Mouse (Mus musculus) midbrain, embryonic 13.5 days (tissue): Measurements from ENCODE around the gene Mrtfb. TPM values are rescaled to one million over a fixed set of nuclear protein-coding genes. Genes with fewer than 3 reads are reported as not detected.

Experiments used
- ATAC-seq: fragments of 200-750 bp; cut with Nextera tagmentation; 2 replicates; pipeline ENCODE4 v1.8.0; 2017; ENCODE audit warnings: mild to moderate bottlenecking, moderate TSS enrichment, moderate library complexity
- H3K27ac ChIP-seq: fragments of 300-500 bp; sonication (generic); 2 replicates; pipeline ENCODE4 v1.5.1; 2015; ENCODE audit warnings: inconsistent platforms, mild to moderate bottlenecking, moderate library complexity
- H3K27me3 ChIP-seq: fragments of 300-500 bp; sonication (generic); 2 replicates; pipeline ENCODE4 v1.6.1; 2015; ENCODE audit warnings: mild to moderate bottlenecking, inconsistent platforms
- H3K36me3 ChIP-seq: fragments of 300-500 bp; sonication (generic); 2 replicates; pipeline ENCODE4 v1.6.1; 2015; ENCODE audit warnings: mild to moderate bottlenecking, inconsistent platforms
- H3K4me1 ChIP-seq: fragments of 300-500 bp; sonication (generic); replicated peaks from 2 replicates; pipeline ENCODE4 v1.6.1; 2015; ENCODE audit warnings: inconsistent platforms
- H3K4me2 ChIP-seq: fragments of 300-500 bp; sonication (generic); replicated peaks from 2 replicates; pipeline ENCODE4 v1.6.1; 2015; ENCODE audit warnings: moderate library complexity, mild to moderate bottlenecking, inconsistent platforms
- H3K4me3 ChIP-seq: fragments of 300-500 bp; sonication (generic); replicated peaks from 2 replicates; pipeline ENCODE4 v1.5.1; 2015; ENCODE audit warnings: mild to moderate bottlenecking, inconsistent platforms
- H3K9ac ChIP-seq: fragments of 300-500 bp; sonication (generic); replicated peaks from 2 replicates; pipeline ENCODE4 v1.6.1; 2015; ENCODE audit warnings: mild to moderate bottlenecking, inconsistent platforms
- H3K9me3 ChIP-seq: fragments of 300-500 bp; sonication (generic); 2 replicates; pipeline ENCODE4 v1.6.1; 2016; ENCODE audit warnings: mild to moderate bottlenecking, inconsistent platforms
- WGBS: fragments of 180-500 bp; shearing (Covaris S2); methylation state at CpG from one replicate; pipeline ENCODE4 v1.1.7; 2015; 5-methylcytosine and 5-hydroxymethylcytosine counted together
- polyA plus RNA-seq: library from polyadenylated mRNA; unstranded; fragments of >200 nt; fragmentation: Nextera tagmentation; extraction: Ambion mirVana; gene quantifications from 2 replicates; pipeline ENCODE4 v1.2.1, GENCODE M21; 2015

The Mrtfb gene
- polyA plus RNA-seq, 1 experiment from 2014 or later: 12.6 TPM

DNA sequence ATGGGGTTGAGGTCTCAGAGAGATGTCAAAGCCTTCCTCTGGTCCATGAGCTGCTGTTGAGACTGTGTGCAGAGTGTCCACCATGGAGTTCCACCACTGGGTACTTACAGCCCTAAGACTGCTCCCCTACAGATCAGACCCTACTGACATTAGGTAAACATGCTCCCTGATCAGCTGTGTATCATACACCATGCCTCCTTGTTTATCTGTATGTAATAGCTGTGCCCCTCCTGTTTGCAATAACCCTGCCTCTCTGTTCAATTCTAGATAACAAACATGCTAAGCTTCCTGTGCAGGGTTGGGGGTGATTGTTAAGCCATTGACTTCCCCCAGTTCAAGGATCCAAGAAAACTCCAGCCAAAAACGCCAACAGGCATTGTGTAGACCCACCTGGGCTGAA is 174.7 kb downstream of the Mrtfb start:
- Histone ChIP-seq H3K9me3 (no peaks in the 10 kb centered on the region), H3K27ac (no peak overlapping the region), H3K9ac (no peak overlapping the region), H3K36me3 (no peaks in the 10 kb centered on the region), H3K27me3 (no peaks in the 10 kb centered on the region), H3K4me2 (no peak overlapping the region), H3K4me3 (no peak overlapping the region), H3K4me1 (no peaks in the 10 kb centered on the region)
- 86% methylated on average over 1 of the region's 1 CpGs for WGBS
- ATAC-seq: no peak

DNA sequence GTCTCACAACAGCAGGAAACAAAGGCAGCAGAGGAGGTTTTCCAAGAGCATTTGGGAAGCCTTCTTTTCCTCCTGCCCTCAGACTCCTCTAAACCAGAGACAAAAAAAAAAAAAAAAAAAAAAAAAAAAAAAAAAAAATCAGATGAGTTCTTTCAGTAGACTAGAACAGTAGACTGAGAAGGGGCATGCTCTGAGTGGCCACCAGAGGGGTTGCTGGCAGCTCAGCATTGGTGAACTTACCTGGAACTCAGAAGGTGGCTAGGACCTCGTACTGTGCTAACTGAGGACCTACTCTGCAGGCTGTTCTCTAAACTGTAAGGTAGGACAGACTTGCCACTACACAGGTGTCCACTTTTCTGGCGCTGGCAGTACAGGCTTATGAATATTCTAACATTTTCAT is 179.3 kb downstream of the Mrtfb start:
- H3K9ac ChIP-seq: no peak overlapping the region
- no peaks in the 10 kb centered on the region for H3K27me3 ChIP-seq
- no peak for ATAC-seq
- no peak overlapping the region for H3K27ac ChIP-seq
- H3K4me2 ChIP-seq: no peak overlapping the region
- no peaks in the 10 kb centered on the region for H3K36me3 ChIP-seq
- WGBS: 82% methylated on average over 2 of the region's 2 CpGs
- no peaks in the 10 kb centered on the region for H3K9me3 ChIP-seq
- H3K4me1 ChIP-seq: peaks cover 8% of the 10 kb centered on the region
- no peak overlapping the region for H3K4me3 ChIP-seq

DNA sequence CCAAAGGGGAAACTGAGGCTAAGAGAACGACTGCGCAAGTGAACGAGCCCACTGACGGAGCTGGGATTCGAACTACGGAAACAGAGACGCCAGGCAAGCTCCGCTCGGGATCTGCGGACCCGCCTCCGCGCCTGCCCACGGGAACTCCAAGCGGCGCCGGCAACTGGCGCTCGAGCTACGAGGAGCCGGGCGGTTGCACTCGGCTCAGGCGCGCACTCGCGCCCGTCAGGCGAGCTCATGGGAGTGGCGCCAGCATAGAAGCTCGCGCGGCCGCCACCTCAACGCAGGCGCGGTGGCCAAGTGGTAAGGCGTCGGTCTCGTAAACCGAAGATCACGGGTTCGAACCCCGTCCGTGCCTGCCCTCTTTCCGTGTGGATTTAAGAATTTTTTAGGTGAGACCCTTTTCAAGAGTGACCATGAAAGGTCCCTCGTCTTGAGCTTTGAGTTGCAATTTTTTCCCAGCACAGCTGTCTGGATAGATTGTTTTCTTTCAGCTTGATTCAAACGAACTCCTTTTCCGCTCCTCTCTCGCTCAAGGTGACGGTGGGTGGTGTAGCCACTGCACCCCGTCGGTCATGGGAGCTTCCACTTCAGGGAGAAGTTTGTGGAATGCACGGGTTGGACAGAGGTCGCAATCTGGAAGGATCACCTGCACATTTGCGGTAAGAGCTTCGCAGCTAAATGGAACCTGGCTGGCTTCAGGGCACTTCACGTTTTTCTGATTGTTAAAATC is 180.9 kb downstream of the Mrtfb start:
- Histone ChIP-seq H3K36me3 (no peaks in the 10 kb centered on the region), H3K9ac (peak overlapping the region; percentile 62)
- under 1% methylated on average over 58 of the region's 58 CpGs for WGBS

DNA sequence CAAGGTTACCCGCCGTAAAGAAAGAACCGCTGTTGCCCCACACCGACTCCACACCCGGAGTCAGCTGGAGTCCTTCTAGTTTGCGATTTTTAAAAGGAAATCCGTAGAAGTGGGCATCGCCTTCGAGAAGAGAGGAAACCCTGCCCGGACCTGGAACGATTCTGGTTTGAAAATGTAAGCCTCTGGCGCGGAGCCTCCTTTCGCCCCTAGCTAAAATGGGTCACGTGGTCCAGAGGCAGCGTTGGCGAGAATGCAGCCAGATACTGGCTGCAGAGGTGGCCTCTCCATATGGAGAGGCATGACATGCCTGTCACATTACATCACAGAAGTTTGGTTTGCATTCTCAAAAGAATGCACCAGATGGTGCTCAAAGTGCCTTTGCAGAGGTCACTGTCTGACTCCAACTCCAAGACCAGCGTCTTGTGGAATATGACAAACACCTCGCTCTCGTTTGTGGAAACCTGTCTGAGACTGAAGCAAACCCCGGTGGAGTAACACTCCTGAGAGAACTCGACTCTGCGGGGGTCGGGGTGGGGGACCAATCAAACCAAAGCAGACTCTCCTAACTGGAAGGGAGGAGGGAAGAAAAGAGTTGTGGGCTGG is 181.6 kb downstream of the Mrtfb start:
- H3K9ac ChIP-seq: peak overlapping the region; percentile 62
- peak overlapping the region; percentile 58 for H3K4me3 ChIP-seq
- peak overlapping the region; percentile 27; the same call in 1 of the 2 replicates for H3K27ac ChIP-seq
- H3K27me3 ChIP-seq: peaks cover 3% of the 10 kb centered on the region; the same call in 1 of the 2 replicates
- H3K36me3 ChIP-seq: no peaks in the 10 kb centered on the region
- ATAC-seq: peak; percentile 57
- H3K9me3 ChIP-seq: no peaks in the 10 kb centered on the region
- WGBS: under 1% methylated on average over 24 of the region's 24 CpGs
- H3K4me2 ChIP-seq: peak overlapping the region; percentile 64
- H3K4me1 ChIP-seq: peaks cover 8% of the 10 kb centered on the region

More for the DNA sequence above, 180.9 kb downstream of the Mrtfb start:
- Histone ChIP-seq H3K9me3 (no peaks in the 10 kb centered on the region), H3K27ac (peak overlapping the region; percentile 27; the same call in 1 of the 2 replicates), H3K27me3 (no peaks in the 10 kb centered on the region), H3K4me1 (peaks cover 8% of the 10 kb centered on the region), H3K4me3 (peak overlapping the region; percentile 58), H3K4me2 (peak overlapping the region; percentile 64)
- peak; percentile 97 for ATAC-seq

DNA sequence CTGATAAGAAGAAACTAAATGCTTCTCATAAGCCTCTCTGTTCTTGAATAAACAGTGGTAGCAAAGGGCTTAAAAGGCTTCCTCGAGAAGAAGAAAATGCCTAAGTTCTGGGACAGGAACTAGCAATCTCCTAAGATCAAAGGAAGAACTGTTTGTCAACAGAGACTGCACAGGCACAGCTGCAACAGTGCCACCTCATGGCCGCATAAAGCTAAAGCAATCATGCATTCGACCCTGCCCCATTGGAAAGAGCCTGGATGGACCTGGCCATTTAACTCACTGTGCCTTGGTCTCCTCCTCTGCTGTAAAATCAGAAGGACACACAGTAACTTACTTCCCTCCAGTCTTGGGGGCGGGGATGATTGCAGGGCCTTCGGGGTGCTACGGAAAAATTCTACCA is 184.2 kb downstream of the Mrtfb start:
- Histone ChIP-seq H3K9me3 (no peaks in the 10 kb centered on the region), H3K4me2 (no peak overlapping the region), H3K36me3 (no peaks in the 10 kb centered on the region), H3K4me1 (peaks cover 8% of the 10 kb centered on the region), H3K27me3 (peaks cover 3% of the 10 kb centered on the region; the same call in 1 of the 2 replicates), H3K27ac (no peak overlapping the region), H3K9ac (no peak overlapping the region), H3K4me3 (no peak overlapping the region)
- 48% methylated on average over 6 of the region's 6 CpGs for WGBS
- no peak for ATAC-seq

DNA sequence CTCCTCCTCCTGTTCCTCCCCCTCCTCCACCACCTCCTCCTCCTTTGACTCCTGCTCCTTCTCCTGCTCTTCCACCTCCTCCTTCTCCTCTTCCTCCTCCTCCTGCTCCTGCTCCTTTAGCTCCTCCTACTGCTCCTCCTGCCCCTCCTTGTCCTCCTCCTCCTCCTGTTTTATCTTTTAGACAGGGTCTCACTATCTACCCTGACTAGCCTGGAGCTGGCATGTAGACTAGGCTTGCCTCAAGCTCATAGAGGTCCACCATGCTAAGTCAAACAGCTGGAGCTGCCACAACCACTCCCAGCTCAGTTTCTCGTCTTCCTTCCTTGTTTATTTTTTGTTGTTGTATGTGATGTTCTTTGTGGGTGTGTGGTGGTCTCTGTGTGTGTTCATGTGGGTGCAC is 187.5 kb downstream of the Mrtfb start:
- ATAC-seq: no peak
- no peaks in the 10 kb centered on the region for H3K9me3 ChIP-seq
- no peak overlapping the region for H3K4me3 ChIP-seq
- no peaks in the 10 kb centered on the region for H3K36me3 ChIP-seq
- H3K27me3 ChIP-seq: peaks cover 15% of the 10 kb centered on the region
- WGBS: 86% methylated on average over 1 of the region's 1 CpGs
- H3K9ac ChIP-seq: no peak overlapping the region
- H3K27ac ChIP-seq: no peak overlapping the region
- H3K4me2 ChIP-seq: no peak overlapping the region
- peaks cover 22% of the 10 kb centered on the region for H3K4me1 ChIP-seq

DNA sequence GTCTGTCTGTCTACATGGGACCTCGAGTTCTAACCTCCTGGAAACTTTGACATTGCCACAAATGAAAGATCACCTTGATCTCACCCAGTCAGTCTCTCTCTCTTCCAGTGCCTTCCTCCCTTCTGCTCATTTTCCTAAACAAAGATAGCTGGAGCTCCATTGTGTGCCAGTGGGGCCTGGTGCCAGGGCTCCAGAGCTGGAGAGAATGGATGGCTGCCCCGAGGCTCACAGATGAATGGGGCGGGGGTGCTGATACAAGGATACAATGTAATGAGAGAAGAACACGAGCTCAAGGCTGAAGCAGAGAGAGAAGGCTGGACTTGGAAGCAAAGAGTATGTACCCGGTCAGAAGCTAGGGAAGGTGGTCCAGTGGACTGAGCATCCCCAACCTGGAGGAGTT is 189.2 kb downstream of the Mrtfb start:
- Histone ChIP-seq H3K9me3 (no peaks in the 10 kb centered on the region), H3K27me3 (peaks cover 31% of the 10 kb centered on the region), H3K4me1 (peaks cover 39% of the 10 kb centered on the region), H3K36me3 (no peaks in the 10 kb centered on the region), H3K9ac (no peak overlapping the region), H3K4me3 (no peak overlapping the region), H3K27ac (no peak overlapping the region), H3K4me2 (no peak overlapping the region)
- ATAC-seq: no peak
- WGBS: 63% methylated on average over 5 of the region's 5 CpGs

DNA sequence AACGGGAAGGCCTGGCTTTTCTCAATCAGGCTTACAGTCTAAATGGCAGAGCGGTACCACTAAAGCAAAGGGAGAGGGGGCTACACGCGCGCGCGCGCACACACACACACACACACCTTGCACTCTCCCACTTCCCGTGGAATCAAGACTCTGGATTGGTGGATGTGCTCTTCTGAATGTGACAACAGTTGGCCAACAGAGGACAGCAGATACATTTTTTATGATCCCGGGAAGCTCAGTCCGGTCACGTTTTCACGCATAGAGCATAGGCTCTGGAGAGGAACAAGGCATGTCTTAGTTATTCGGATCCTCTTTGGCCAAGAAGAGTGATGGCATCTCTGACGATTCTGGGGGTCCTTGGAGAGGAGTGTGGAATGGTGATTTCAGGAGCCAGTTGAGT is 190.2 kb downstream of the Mrtfb start:
- peak overlapping the region; percentile 76 for H3K4me3 ChIP-seq
- peaks cover 48% of the 10 kb centered on the region for H3K4me1 ChIP-seq
- WGBS: 20% methylated on average over 15 of the region's 15 CpGs
- H3K9me3 ChIP-seq: no peaks in the 10 kb centered on the region
- H3K27me3 ChIP-seq: peaks cover 32% of the 10 kb centered on the region
- no peak overlapping the region for H3K9ac ChIP-seq
- ATAC-seq: peak; percentile 35
- peak overlapping the region; percentile 99 for H3K4me2 ChIP-seq
- H3K27ac ChIP-seq: no peak overlapping the region
- H3K36me3 ChIP-seq: no peaks in the 10 kb centered on the region

DNA sequence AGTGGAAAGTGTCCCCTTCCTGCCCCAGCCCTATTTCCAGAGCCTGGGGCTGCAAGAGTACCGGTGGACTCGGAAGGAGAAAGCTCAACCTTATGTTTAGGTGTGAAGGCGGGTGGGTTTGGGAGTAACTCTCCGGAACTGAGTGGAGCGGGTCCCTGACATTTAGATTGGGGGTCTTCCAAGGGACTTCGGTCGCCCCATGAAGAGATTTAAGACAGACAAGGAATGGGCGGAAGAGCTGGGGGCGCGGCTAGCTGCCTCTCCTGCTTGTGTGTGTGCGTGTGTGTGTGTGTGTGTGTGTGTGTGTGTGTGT is 190.6 kb downstream of the Mrtfb start:
- Histone ChIP-seq H3K27ac (no peak overlapping the region), H3K9me3 (no peaks in the 10 kb centered on the region), H3K9ac (peak overlapping the region; percentile 85; the same call in 1 of the 2 replicates), H3K4me3 (peak overlapping the region; percentile 76), H3K4me2 (peak overlapping the region; percentile 99), H3K4me1 (peaks cover 52% of the 10 kb centered on the region), H3K27me3 (peaks cover 37% of the 10 kb centered on the region), H3K36me3 (no peaks in the 10 kb centered on the region)
- 3% methylated on average over 11 of the region's 11 CpGs for WGBS
- peak; percentile 10 for ATAC-seq

DNA sequence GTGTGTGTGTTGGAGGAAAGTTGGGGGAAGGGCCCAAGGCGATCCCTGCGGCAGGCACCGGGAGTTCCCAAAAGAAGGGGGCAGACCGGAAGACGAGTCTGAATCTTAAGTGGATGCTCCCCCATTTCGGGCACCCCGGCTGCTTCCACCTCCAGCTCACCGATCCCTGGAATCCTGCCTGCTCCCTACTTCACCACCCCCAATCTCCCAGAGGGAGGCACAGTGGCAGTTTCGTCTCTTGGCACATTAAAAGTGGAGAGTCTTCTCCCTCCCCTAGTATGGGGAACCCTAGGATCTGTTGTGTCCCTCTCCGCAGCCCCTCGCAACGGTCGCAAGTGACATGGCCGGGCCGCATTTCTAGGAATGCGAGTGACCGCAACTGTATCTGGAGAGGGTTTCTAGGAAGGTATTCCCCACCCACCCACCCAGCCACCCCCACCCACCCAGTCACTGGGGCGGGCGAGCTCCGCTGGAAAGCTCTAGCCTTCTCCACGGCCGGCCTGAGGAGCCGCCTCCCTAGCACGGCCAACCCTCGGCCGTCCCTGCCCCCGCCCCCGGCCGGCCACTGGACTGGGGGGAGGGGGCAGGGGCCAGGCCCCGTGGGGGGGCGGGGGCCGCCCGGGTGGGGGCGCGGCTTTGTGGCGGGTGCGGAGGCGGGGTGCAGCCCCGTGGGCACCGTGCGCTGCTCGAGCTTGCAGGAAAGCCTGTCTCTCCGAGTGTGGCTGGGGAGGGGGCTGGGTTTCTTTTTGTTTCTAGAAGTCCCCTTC is 191.2 kb downstream of the Mrtfb start:
- peak overlapping the region; percentile 76 for H3K4me3 ChIP-seq
- peaks cover 53% of the 10 kb centered on the region for H3K4me1 ChIP-seq
- H3K36me3 ChIP-seq: no peaks in the 10 kb centered on the region
- 0% methylated on average over 33 of the region's 43 CpGs for WGBS
- no peak overlapping the region for H3K27ac ChIP-seq
- ATAC-seq: peak; percentile 55
- peaks cover 42% of the 10 kb centered on the region for H3K27me3 ChIP-seq
- peak overlapping the region; percentile 99 for H3K4me2 ChIP-seq
- H3K9me3 ChIP-seq: no peaks in the 10 kb centered on the region
- peak overlapping the region; percentile 85 for H3K9ac ChIP-seq

DNA sequence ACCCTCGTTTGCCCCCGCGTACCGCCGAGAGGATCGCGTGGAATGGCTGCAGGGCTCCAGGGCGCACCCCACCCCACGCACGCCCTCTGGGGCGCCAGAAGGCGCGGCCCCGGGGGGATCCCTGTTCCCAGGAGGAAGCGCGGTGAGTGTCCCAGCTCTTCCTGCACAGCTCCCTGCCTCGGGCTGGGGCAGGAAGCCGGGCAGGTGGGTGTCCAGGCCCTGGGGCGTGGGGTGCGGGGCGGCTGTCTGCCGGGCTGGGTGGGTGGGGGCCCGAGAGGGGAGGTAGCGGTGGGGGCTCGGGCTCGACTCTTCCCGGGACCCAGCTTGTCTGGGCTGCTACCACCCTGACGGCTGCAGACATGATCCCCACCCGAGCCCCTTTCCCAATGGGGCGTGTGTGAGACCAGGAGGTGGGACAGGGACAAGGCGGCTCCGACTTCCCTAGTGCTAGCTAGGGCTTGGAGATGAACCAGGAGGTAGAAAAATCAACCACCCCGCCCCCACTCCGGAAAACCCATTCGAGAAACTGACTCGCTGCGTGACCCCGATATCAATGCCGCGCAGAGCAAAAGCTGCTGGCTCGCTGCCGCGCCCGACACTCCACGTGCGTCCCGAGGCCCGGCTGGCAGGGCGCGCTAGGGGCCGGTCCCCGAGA is 191.9 kb downstream of the Mrtfb start:
- peak overlapping the region; percentile 76 for H3K4me3 ChIP-seq
- ATAC-seq: peak; percentile 68

DNA sequence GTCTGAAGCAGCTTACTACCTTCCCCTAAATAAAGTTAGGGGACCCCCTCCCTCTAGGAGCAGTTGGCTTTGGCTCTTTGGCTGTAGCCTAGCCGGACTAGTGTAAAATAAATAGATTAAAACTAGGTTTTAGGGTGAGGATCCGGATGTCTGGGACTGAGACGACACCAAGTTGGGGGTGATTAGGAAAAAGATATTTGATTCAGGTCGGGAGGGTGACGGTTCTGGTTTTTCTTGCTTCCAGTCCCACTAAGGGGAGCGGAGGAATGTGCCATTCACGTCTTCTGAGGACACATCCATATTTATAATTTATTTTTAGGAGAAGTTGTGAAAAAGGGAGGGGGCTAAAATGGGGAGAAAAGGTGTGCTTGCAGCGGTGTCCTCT is 192.4 kb downstream of the Mrtfb start:
- no peaks in the 10 kb centered on the region for H3K36me3 ChIP-seq
- H3K27ac ChIP-seq: no peak overlapping the region
- no peaks in the 10 kb centered on the region for H3K9me3 ChIP-seq
- peaks cover 44% of the 10 kb centered on the region for H3K27me3 ChIP-seq
- peaks cover 58% of the 10 kb centered on the region for H3K4me1 ChIP-seq
- WGBS: 8% methylated on average over 8 of the region's 8 CpGs
- peak overlapping the region; percentile 99 for H3K4me2 ChIP-seq
- ATAC-seq: no peak
- peak overlapping the region; percentile 85; the same call in 1 of the 2 replicates for H3K9ac ChIP-seq
- H3K4me3 ChIP-seq: peak overlapping the region; percentile 76

More for the DNA sequence above, 191.9 kb downstream of the Mrtfb start:
- Histone ChIP-seq H3K27ac (no peak overlapping the region), H3K4me1 (peaks cover 53% of the 10 kb centered on the region), H3K9ac (peak overlapping the region; percentile 85), H3K27me3 (peaks cover 44% of the 10 kb centered on the region), H3K9me3 (no peaks in the 10 kb centered on the region), H3K36me3 (no peaks in the 10 kb centered on the region), H3K4me2 (peak overlapping the region; percentile 99)
- under 1% methylated on average over 52 of the region's 52 CpGs for WGBS
